Mouse (Mus musculus) bone marrow macrophage, adult 2 months (primary cell): Measurements from ENCODE around the gene Vti1a.

Source experiments
- CTCF ChIP-seq: IDR thresholded peaks from 2 replicates; pipeline ENCODE4 v1.5.1; 2012; ENCODE audit warnings: low read depth, mild to moderate bottlenecking, low read length, moderate library complexity
- POLR2A ChIP-seq: IDR thresholded peaks from 2 replicates; pipeline ENCODE4 v1.6.1; 2012; ENCODE audit warnings: mild to moderate bottlenecking, low read depth, low read length, borderline replicate concordance

GRCm38 (mm10) chr19:55564104-55564938 lies 248.2 kb downstream of the Vti1a start:
- TF ChIP-seq CTCF: no peak
- no peak for TF ChIP-seq POLR2A
